Mouse (Mus musculus) activated CD4-positive, CD25-positive, alpha-beta regulatory T cell, adult 4 months (primary cell): ENCODE measurements at regions not wholly inside any gene's neighbourhood (a gene's known extent, or its start where the extent isn't known, plus 50 kb on each side); places are given as distances from the start of the nearest gene placed in this dataset.
A peak's percentile ranks its signal among the peaks of the same experiment; 100 is the strongest.

Source experiments
- ATAC-seq: one replicate; pipeline ENCODE4 v1.8.0; 2017

- ATAC-seq = no peak
Measured at GRCm38 (mm10) chr16:76718147-76718546, 295.4 kb upstream of the Usp25 start.

- peak; percentile 97 for ATAC-seq
Measured at GRCm38 (mm10) chr16:76694913-76695312, 318.6 kb upstream of the Usp25 start.

- ATAC-seq = no peak
Measured at GRCm38 (mm10) chr16:76687735-76688447, 314.3 kb upstream of the Nrip1 start.

GRCm38 (mm10) chr16:76685562-76685961 lies 311.9 kb upstream of the Nrip1 start:
- no peak for ATAC-seq

GRCm38 (mm10) chr16:76680061-76680911 lies 306.7 kb upstream of the Nrip1 start:
- ATAC-seq = peak; percentile 75

GRCm38 (mm10) chr16:76678885-76679284 lies 305.3 kb upstream of the Nrip1 start:
- ATAC-seq = peak; percentile 50

- peak; percentile 36 for ATAC-seq
Measured at GRCm38 (mm10) chr16:76669795-76670194, 296.2 kb upstream of the Nrip1 start.

- no peak for ATAC-seq
Measured at GRCm38 (mm10) chr16:76667046-76667445, 293.4 kb upstream of the Nrip1 start.

- no peak for ATAC-seq
Measured at GRCm38 (mm10) chr16:76655106-76655505, 281.5 kb upstream of the Nrip1 start.

GRCm38 (mm10) chr16:76644281-76644680 lies 270.7 kb upstream of the Nrip1 start:
- ATAC-seq = no peak

- no peak for ATAC-seq
Measured at GRCm38 (mm10) chr16:76643801-76644200, 270.2 kb upstream of the Nrip1 start.

- no peak for ATAC-seq
Measured at GRCm38 (mm10) chr16:76635169-76635568, 261.5 kb upstream of the Nrip1 start.

- no peak for ATAC-seq
Measured at GRCm38 (mm10) chr16:76634196-76634698, 260.6 kb upstream of the Nrip1 start.

GRCm38 (mm10) chr16:76626142-76626541 lies 252.5 kb upstream of the Nrip1 start:
- ATAC-seq = no peak

GRCm38 (mm10) chr16:76621715-76622114 lies 248.1 kb upstream of the Nrip1 start:
- no peak for ATAC-seq

- no peak for ATAC-seq
Measured at GRCm38 (mm10) chr16:76618295-76618694, 244.7 kb upstream of the Nrip1 start.

- ATAC-seq = no peak
Measured at GRCm38 (mm10) chr16:76611061-76611460, 237.4 kb upstream of the Nrip1 start.

GRCm38 (mm10) chr16:76604914-76605313 lies 231.3 kb upstream of the Nrip1 start:
- no peak for ATAC-seq

GRCm38 (mm10) chr16:76603846-76604258 lies 230.2 kb upstream of the Nrip1 start:
- ATAC-seq = no peak

GRCm38 (mm10) chr16:76603431-76603830 lies 229.8 kb upstream of the Nrip1 start:
- ATAC-seq = no peak

- no peak for ATAC-seq
Measured at GRCm38 (mm10) chr16:76600131-76600530, 226.5 kb upstream of the Nrip1 start.

- no peak for ATAC-seq
Measured at GRCm38 (mm10) chr16:76591956-76592768, 218.5 kb upstream of the Nrip1 start.

- no peak for ATAC-seq
Measured at GRCm38 (mm10) chr16:76589791-76590190, 216.2 kb upstream of the Nrip1 start.
